Mouse (Mus musculus) liver, embryonic 14.5 days (tissue): ENCODE measurements at regions not wholly inside any gene's neighbourhood (a gene's known extent, or its start where the extent isn't known, plus 50 kb on each side); places are given as distances from the start of the nearest gene placed in this dataset.

Experiments
- ATAC-seq: fragments of 200-750 bp; cut with Nextera tagmentation; 2 replicates; pipeline ENCODE4 v1.8.0; 2017; ENCODE audit warnings: moderate number of reproducible peaks, mild to moderate bottlenecking, moderate library complexity; ENCODE audit not compliant: insufficient read depth
- DNase-seq, 3 experiments: peaks; one replicate each; pipeline ENCODE4 v3.0.0-alpha.2; 2012 to 2013; ENCODE audit warnings: low read depth in 3 of 3, low spot score in 3 of 3
- H3K27ac ChIP-seq: fragments of 300-500 bp; sonication (generic); 2 replicates; pipeline ENCODE4 v1.5.1; 2014; ENCODE audit warnings: moderate library complexity, mild to moderate bottlenecking, control low read depth, inconsistent platforms
- H3K27me3 ChIP-seq: fragments of 300-500 bp; sonication (generic); 2 replicates; pipeline ENCODE4 v1.6.1; 2014; ENCODE audit warnings: mild to moderate bottlenecking, low read length, moderate library complexity; ENCODE audit not compliant: control insufficient read depth, insufficient read depth
- H3K36me3 ChIP-seq: fragments of 300-500 bp; sonication (generic); replicated peaks from 2 replicates; pipeline ENCODE4 v1.6.1; 2014; ENCODE audit warnings: low read depth; ENCODE audit not compliant: control insufficient read depth, insufficient read depth
- H3K4me1 ChIP-seq, 2 experiments: fragments of 200-500 bp in 1 of 2; fragments of 300-500 bp in 1 of 2; sonication (generic) in 1 of 2; replicated peaks; 2 replicates each; pipeline ENCODE4 v1.6.1; 2012 to 2014; ENCODE audit warnings: antibody characterized with exemption in 1 of 2, inconsistent platforms in 1 of 2, low read length in 1 of 2; ENCODE audit not compliant: control insufficient read depth in 2 of 2, insufficient read depth in 2 of 2
- H3K4me2 ChIP-seq: fragments of 300-500 bp; sonication (generic); 2 replicates; pipeline ENCODE4 v1.6.1; 2014; ENCODE audit warnings: low read depth, mild to moderate bottlenecking, control low read depth, moderate library complexity
- H3K4me3 ChIP-seq, 2 experiments: fragments of 200-500 bp in 1 of 2; fragments of 300-500 bp in 1 of 2; sonication (generic) in 1 of 2; 2 replicates each; pipeline ENCODE4 v1.5.1; 2012 to 2014; ENCODE audit warnings: low read depth in 2 of 2, low read length in 2 of 2, mild to moderate bottlenecking in 2 of 2, control low read depth in 1 of 2, inconsistent platforms in 1 of 2, moderate library complexity in 1 of 2; ENCODE audit not compliant: insufficient read depth in 1 of 2
- H3K9ac ChIP-seq: fragments of 300-500 bp; sonication (generic); replicated peaks from 2 replicates; pipeline ENCODE4 v1.6.1; 2014; ENCODE audit warnings: mild to moderate bottlenecking, control low read depth, moderate library complexity
- H3K9me3 ChIP-seq: fragments of 300-500 bp; sonication (generic); 2 replicates; pipeline ENCODE4 v1.6.1; 2016; ENCODE audit warnings: low read length, mixed read lengths; ENCODE audit not compliant: control insufficient read depth
- CTCF ChIP-seq: IDR thresholded peaks from 2 replicates; pipeline ENCODE4 v1.5.1; 2016; ENCODE audit warnings: antibody characterized with exemption, low read depth, control low read depth
- EP300 ChIP-seq: IDR thresholded peaks from 2 replicates; pipeline ENCODE4 v1.6.1; 2016; ENCODE audit warnings: antibody characterized with exemption, low read depth
- WGBS: fragments of 180-500 bp; shearing (Covaris S2); extraction: QIAGEN DNeasy Blood & Tissue Kit; methylation state at CpG from one replicate; pipeline ENCODE4 v1.1.7; 2014; ENCODE audit not compliant: insufficient replicate concordance; 5-methylcytosine and 5-hydroxymethylcytosine counted together

- no peaks in the 10 kb centered on the region for H3K36me3 ChIP-seq
- no peaks in the 10 kb centered on the region for H3K4me1 ChIP-seq
- H3K9me3 ChIP-seq, result no peaks in the 10 kb centered on the region
- no peaks in the 10 kb centered on the region for H3K27me3 ChIP-seq
- TF ChIP-seq CTCF, result no peak
- no peak for TF ChIP-seq EP300
- H3K4me3 ChIP-seq, result no peak overlapping the region
- H3K27ac ChIP-seq, result no peak overlapping the region
- DNase-seq (no peak), ATAC-seq (no peak)
- H3K9ac ChIP-seq, result no peak overlapping the region
- no peak overlapping the region for H3K4me2 ChIP-seq
- WGBS, result 55% methylated on average over 7 of the region's 7 CpGs
Measured at GRCm38 (mm10) chr11:40394864-40395266, 300.1 kb downstream of the Mat2b start.

- WGBS, result 51% methylated on average over 4 of the region's 4 CpGs
- no peaks in the 10 kb centered on the region for H3K36me3 ChIP-seq
- ATAC-seq (no peak), DNase-seq (no peak)
- no peak overlapping the region for H3K9ac ChIP-seq
- no peaks in the 10 kb centered on the region for H3K4me1 ChIP-seq
- H3K27me3 ChIP-seq, result no peaks in the 10 kb centered on the region
- H3K27ac ChIP-seq, result no peak overlapping the region
- H3K4me3 ChIP-seq, result no peak overlapping the region
- no peak overlapping the region for H3K4me2 ChIP-seq
- H3K9me3 ChIP-seq, result no peaks in the 10 kb centered on the region
- TF ChIP-seq CTCF (no peak), EP300 (no peak)
Measured at GRCm38 (mm10) chr11:40394283-40394758, 300.7 kb downstream of the Mat2b start.

GRCm38 (mm10) chr11:40380696-40381095, 314.3 kb downstream of the Mat2b start:
- Histone ChIP-seq H3K27me3 (no peaks in the 10 kb centered on the region), H3K9me3 (no peaks in the 10 kb centered on the region)
- ATAC-seq, result no peak

GRCm38 (mm10) chr11:40371696-40372095, 323.3 kb downstream of the Mat2b start:
- DNase-seq (no peak), ATAC-seq (no peak)
- no peak overlapping the region for H3K27ac ChIP-seq
- WGBS, result 57% methylated on average over 2 of the region's 2 CpGs
- H3K9ac ChIP-seq, result no peak overlapping the region
- H3K4me3 ChIP-seq, result no peak overlapping the region
- no peaks in the 10 kb centered on the region for H3K27me3 ChIP-seq
- H3K36me3 ChIP-seq, result no peaks in the 10 kb centered on the region
- TF ChIP-seq CTCF (no peak), EP300 (no peak)
- no peaks in the 10 kb centered on the region for H3K4me1 ChIP-seq
- H3K4me2 ChIP-seq, result no peak overlapping the region
- H3K9me3 ChIP-seq, result no peaks in the 10 kb centered on the region

More at GRCm38 (mm10) chr11:40380696-40381095, 314.3 kb downstream of the Mat2b start:
- H3K9ac ChIP-seq, result no peak overlapping the region
- H3K4me3 ChIP-seq, result no peak overlapping the region
- TF ChIP-seq CTCF (no peak), EP300 (no peak)
- no peaks in the 10 kb centered on the region for H3K4me1 ChIP-seq
- no peak overlapping the region for H3K4me2 ChIP-seq
- 38% methylated on average over 3 of the region's 3 CpGs for WGBS
- no peaks in the 10 kb centered on the region for H3K36me3 ChIP-seq
- H3K27ac ChIP-seq, result no peak overlapping the region
- no peak for DNase-seq

- Histone ChIP-seq H3K4me2 (no peak overlapping the region), H3K9ac (no peak overlapping the region), H3K4me3 (no peak overlapping the region), H3K36me3 (no peaks in the 10 kb centered on the region), H3K4me1 (no peaks in the 10 kb centered on the region), H3K9me3 (no peaks in the 10 kb centered on the region), H3K27ac (no peak overlapping the region), H3K27me3 (no peaks in the 10 kb centered on the region)
- ATAC-seq, result no peak
- DNase-seq, result no peak
- no peak for TF ChIP-seq EP300
Measured at GRCm38 (mm10) chr11:40366573-40366972, 328.4 kb downstream of the Mat2b start.
